Mouse (Mus musculus): ENCODE results near the gene Nup160.

Gene Nup160

DNA sequence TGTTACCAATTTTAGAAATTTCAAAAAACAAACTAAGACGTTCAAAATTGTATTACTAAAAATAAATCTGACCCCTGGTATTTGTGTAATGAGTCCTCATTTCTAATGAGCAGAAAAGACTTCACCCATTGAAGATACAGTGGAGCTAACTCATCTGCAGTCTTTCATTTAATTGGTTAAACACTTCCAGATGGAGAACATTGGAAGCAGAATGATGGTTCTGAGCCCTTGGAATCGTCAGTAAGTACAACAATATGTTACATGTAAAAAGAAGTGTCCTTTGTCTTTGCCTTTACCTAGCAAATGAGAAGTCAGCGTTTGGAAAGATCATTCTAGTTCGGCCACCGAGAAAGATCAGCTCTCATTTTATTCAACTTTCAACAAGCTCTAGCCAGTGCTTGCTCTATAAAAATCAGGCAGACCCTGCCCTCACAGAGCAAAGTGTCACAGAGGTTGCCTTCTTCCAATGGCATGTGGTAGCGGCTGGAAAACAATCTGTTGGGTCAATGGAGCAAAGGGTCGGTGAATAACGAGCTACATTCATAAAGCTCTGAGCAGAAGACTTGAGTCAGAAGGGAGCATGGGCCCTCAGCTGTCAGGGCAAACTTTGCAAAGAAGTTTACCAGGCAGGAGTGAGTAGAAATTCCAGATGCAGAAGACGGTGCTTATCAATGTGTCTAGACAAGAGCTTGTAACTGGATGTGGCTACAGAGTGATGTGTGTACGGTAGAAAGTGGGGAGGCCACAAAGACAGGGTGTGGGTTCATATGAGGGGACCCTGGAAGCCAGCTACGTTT, 10.2 kb upstream of the Nup160 start:
- no peak for DNase-seq

DNA sequence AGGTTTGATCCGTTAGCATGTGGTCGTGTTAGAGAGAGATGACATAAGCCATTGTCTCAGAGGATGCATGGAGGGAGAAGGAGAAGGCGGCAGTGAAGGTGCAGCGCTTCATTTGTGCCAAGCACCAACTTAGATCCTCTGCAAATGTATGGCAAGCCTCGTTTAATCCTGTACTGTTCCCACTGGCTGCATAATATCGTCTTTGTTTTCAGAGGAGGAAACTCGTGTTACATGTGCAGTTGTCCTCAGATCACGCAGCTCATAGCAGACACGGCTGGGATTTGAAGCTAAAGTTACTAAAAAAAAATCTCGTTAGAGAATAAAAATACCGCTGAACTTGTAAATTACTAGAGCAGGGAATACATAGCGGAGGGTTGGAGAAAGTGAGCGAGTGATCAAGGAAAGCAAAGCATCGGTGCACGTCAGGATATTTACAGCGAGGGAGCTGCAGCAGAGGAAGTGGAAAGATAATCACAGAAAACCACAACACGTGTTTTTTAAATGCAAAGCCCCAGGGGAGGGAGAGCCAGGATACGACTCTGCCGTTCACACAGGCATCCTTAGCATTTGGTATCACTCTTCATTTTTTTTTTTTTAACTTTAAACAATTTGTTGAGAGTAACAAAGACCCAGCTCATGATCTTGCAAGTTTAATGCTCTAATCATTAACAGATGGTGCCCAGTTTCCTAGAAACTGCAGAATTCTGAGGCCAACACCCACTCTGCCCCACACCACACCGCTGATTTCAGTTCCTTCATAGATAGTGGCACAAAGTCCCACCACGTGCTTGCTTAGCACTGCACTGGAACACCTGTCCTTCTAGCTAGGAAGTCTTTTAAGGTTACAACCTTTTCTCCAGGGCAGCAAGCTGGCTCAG, 9.4 kb upstream of the Nup160 start:
- DNase-seq, result peak; percentile 33

DNA sequence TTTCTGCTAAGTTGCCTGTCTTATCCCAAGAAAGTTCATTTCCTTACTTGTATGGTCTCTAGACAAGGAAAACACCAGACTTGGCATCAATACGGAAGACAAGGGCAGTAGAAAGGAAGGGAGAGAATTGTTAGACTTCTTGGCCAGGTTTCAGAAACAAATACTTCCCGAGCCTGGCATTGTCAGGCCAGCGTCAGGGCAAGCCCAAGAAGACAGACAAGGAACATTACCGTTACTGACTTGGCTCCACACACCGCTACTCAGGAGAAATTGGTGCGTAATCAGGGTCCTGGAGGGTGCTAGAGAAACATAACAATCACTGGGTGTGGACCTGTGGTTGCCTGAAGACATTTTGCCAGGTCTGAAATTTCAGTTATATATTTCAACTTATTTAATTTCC, 6.7 kb upstream of the Nup160 start:
- no peak for DNase-seq

DNA sequence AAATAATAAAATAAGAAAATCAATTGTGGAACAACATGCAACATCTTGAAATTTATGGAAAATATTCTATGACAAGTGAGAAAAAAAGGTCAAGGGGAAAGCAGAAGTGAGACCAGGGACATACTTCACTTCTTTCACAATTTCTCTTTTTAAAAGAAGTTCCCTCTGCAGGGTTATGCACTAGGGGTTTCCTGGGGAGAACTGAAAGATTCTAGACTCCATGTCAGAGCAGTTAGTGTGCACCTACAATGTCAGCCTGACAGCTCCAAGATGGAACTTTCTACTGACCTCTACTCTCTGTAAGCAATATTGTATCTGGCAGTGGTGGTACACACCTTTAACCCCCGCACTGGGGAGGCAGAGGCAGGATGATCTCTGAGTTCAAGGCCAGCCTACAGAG, 3.7 kb upstream of the Nup160 start:
- DNase-seq, result no peak

DNA sequence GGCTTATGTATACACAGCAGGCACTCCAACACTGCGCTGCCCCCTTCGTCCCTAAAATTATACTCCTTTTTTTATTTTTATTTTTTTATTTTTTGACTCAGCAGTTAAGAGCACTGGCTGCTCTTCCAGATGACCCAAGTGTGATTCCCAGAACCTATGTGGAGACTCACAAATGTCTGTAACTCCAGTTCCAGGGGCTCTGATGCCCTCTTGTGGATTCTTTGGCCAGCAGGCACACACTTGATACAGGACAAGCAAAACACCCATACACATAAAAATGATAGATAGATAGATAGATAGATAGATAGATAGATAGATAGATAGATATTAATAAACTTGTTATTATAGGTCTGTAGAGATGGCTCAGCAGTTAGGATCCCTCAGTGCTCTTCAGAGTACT, 2.5 kb upstream of the Nup160 start:
- no peak for DNase-seq

DNA sequence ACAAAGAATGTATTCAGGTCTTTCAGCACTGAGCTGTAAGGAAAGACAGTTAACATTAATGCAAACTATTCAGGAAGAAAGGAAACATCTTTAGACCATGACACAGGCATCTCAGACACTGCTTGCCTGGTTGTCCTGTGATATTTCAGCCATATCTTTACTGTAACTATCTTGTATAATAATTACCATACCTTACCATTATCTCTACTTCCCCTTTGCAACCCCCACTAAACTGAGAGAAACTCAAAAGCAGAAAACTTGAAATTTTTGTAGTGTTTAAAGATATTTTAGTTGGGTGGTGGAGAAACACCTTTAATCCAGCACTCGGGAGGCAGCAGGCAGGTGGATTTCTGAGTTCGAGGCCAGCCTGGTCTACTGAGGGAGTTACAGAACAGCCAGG, 1.5 kb upstream of the Nup160 start:
- no peak for DNase-seq

DNA sequence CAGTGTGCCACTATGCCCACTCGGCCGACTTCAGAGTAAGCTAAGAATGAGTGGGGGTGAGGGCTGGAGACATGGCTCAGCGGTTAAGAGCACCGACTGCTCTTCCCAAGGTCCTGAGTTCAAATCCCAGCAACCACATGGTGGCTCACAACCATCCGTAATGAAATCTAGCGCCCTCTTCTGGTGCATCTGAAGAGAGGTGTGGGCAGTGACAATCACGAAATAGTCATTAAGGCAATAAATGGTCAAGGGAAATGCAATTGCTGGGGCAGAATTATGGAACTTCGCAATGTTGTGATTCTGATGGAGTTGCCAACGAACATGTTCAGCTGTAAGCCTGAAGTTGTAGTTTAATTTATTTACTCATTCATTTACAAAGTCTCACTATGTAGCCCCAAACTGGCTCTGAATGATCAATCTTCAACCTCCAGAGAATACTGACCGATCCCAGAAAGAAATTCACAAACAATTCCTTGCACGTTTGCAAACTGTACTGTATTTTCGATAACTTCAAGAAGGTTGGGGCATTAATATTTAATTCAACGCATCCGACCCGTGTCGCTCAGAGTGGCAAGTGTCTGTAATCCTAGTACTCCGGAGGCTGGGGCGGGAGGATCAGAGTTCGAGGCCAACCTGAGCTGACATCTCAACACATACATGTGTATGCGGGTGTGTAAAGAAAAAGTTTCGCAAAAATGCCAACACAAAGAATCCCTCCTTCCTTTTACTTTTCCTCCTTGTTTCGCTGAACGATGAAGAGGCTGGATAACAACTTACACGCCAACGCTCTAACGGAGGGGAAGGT, 1.4 kb downstream of the Nup160 start:
- DNase-seq, result no peak

DNA sequence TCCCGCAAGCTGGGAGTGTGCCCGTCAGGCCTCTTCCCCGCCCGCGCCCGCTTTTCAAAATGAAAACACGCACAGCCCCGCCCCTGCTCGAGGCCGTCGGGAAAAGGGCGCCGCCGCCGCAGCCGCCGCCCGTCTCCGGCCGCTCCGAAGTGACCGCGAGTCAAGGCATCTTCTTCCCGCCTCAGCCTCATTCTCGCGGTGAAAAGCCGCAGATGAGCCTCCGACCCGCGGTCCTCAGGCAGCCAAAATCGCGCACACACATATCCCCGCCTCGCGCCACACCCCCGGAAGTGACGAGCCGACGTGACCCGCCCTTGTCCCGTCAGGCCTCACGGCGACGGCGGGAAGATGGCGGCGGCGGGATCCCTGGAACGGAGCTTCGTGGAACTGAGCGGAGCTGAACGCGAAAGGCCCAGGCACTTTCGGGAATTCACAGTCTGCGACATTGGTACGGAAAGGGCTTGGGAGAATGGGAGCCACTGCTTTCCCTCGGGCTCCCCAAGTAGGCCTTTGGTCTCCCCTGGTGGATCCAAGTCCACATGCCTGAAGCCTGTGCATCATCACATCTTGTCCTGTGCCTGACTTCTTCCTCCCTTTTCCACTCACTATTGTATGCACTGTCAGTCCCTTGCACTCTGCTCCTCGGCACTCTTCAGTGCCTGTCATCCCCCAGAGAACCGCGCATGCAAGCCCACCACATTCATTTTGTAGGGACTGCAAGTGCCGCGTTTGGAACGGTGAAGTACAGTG, 2.2 kb downstream of the Nup160 start:
- peak; percentile 96 for DNase-seq

DNA sequence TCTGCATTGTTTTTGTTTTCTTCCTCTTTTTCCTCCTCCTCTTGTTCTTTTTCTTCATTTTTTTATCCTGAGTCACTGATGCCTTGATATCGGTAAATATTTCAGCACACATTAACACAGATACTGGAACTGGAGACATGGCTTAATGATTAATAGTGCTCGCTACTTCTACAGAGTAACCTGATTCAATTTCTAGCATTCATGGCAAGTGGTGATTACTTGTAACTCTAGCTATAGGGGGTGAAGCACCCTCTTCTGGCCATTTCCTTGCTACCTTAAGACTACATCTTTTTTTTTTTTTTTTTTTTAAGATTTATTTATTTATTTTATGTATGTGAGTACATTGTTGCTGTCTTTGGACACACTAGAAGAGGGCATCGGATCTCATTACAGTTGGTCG, 23.9 kb downstream of the Nup160 start:
- no peak for DNase-seq

DNA sequence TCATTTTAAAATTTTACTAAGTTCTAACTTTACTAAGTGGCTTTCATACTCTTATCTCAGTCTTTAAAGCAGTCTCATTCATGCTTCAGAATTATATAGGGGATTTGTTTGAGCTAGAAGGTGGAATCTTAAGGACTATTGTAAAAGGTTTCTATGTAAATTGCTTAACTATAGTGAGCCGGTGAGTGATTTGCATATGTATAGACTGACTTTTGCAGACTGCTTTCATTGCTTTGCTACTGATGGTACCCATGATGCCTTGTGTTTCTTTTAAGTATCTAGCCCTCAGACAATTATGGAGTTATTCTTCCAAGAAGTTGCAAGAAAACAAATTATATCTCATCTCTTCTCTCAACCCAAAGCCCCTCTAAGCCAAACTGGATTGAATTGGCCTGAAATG, 31.5 kb downstream of the Nup160 start:
- DNase-seq, result no peak

DNA sequence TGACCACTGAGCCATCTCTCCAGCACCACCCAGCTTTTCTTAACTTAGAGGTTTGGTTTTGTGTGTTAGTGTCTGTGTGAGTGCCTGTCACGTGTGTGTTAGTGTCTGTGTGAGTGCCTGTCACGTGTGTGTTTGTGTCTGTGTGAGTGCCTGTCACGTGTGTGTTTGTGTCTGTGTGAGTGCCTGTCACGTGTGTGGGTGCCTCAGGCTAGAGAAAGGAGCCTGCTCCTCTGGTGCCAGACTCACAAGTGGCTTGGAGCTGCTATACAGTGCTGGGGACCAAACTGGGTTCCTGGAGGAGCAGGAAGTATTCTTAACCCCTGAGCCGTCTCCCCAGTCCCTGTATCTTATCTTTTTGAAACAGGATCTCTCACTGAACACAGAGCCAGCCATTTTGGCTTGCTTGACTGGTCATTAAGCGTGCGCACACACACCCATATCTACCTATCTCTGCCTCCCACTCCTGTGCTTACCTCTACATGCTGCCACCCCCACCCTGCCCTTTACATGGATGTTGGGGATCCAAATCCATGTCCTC, 38.6 kb downstream of the Nup160 start:
- no peak for DNase-seq

DNA sequence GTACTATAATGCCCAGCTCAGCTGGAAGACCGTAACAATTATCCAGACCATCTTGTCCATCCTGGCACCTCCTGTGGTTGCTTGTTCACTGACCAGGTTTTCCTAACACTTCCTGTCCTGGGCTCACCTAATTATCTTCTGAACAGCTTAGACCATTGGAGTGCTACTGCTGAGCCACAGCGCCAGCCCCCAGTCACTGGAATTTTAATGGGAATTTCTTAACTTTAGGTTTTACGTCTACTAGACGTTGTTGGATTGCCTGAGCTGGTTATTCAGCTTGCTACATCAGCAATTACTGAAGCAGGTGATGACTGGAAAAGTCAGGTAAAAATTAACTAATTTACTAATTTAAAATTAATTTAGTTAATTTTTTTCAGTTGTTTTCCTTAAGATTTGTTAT, 40.4 kb downstream of the Nup160 start:
- no peak for DNase-seq

DNA sequence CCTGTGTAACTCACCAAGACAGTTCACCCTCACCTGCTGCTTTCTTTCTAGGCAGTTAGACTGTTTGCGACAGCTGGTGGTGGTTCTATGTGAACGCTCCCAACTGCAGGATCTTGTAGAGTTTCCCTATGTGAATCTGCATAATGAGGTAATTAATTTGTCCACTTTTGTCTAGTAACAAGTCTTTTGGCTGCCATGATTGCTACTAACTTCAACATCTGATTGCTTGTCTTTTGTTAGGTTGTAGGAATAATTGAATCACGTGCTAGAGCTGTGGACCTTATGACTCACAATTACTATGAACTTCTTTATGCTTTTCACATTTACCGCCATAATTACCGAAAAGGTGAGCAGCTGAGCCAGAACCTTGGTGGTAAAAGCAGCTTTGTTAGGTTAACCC, 40.9 kb downstream of the Nup160 start:
- no peak for DNase-seq

DNA sequence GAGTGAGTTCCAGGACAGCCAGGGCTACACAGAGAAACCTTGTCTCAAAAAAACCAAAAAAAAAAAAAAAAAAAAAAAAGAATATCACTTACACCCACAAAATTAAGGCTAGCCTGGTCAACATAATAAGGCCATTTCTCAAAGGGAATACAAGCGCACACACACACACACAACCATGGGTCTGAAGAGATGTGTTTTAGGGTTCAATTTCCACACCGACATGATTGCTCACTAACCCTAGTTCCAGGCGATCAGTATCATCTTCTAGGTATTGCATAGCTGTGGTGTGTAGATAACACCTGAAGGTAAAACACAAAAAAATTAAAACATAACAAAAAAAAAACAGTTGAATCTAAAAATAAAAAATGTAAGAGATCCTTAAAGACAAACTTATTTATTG, 49.8 kb downstream of the Nup160 start:
- no peak for DNase-seq

DNA sequence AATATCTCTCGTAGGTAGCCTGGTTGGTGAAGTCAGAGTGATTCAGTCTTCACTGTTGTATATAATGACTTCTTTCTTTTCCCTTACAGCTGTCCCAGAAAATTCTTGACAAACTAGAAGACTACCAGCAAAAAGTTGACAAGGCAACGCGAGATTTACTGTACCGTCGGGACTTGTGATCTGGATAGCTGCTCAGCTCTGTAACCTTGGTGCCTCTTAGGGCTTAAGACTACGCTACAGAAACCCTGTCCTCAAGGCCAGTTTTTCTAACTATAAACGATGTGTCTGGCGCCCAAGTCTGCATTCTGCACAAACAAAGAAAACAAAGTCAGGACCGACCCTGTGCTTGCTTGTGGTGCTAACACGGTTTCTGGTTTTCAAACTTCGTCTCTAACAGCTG, 58.3 kb downstream of the Nup160 start:
- DNase-seq, result no peak

DNA sequence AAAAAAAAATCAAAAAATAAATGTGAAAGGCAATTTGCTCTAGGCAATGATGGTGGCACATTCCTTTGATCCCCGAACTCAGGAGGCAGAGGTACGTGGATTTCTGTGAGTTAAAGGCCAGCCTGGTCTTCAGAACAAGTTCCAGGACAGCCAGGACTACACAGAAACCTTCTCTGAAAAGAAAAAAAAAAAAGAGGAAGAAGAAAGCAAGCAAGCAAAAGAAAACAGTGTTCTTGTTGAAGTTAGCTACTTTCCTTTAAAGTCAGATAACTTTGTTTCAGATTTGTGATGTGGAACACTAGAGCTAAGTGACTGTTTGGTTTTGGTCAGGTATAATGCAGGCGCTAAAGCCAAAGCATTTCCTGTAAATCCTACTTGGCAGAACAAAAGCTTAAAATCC, 61.8 kb downstream of the Nup160 start:
- no peak for DNase-seq

DNA sequence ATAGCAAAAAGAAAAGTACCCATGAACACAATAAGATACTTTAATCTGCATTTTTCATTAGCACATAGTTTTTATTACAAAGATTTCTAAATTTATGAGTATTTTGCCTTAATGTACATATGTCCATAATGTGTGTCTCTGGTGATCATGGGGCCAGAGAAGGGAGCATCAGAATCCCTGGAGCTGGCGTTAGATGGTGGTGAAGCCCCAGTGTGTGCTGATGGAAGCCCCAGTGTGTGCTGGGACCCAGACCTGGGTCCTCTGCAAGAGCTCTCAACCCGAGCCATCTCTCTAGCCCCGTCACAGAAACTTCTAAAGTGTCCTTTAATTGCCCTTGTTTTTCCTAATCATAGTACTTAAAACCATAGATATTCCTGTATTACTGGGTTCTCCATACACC, 62.3 kb downstream of the Nup160 start:
- no peak for DNase-seq

DNA sequence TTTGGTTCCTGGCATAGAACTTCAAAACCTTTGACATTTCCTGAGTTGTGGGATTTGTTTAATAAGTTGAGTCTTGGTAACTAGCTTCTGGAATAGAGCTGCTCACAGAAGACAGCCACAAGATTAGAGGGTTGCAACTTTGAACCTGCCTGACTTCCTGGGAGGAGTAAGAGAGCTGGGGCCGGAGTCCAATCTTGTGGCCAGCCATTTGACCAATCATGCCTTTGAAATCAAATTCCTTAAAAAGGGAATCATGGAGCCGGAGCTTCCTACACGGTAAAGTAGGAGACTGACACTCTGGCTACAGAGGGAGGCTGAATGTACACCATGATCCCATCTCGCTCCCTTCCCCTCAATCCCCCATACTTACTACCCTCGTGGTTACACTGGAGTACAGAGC, 62.9 kb downstream of the Nup160 start:
- no peak for DNase-seq

DNA sequence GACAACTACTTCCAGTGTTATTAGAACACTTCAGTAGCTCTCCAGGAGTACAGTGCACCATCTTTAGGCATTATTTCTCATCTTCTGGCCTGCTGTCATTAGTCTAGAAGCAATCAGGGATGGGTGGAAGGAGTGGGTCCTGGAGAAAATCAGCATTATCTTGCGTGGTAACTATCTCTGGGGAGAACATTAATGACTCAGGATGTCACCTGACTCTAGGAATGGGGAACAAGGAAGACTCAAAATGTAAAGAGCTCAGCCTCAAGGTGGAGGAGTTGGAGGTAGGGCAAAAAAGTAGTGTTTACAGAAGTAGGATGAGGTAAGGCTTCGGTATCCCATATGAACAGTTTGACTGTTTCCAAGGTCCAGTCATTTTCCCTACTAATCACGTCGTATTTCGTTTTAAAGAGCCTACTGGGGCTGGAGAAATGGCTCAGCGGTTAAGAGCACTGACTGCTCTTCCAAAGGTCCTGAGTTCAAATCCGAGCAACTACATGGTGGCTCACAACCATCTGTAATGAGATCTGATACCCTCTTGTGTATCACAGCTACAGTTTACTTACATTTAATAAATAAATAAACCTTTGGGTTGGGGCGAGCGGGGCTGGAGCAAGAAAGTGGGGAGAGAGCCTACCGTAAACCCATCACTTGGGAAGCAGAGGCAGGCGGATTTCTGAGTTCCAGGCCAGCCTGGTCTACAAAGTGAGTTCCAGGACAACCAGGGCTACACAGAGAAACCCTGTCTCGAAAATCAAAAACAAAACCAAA, 67.5 kb downstream of the Nup160 start:
- peak; percentile 33 for DNase-seq

DNA sequence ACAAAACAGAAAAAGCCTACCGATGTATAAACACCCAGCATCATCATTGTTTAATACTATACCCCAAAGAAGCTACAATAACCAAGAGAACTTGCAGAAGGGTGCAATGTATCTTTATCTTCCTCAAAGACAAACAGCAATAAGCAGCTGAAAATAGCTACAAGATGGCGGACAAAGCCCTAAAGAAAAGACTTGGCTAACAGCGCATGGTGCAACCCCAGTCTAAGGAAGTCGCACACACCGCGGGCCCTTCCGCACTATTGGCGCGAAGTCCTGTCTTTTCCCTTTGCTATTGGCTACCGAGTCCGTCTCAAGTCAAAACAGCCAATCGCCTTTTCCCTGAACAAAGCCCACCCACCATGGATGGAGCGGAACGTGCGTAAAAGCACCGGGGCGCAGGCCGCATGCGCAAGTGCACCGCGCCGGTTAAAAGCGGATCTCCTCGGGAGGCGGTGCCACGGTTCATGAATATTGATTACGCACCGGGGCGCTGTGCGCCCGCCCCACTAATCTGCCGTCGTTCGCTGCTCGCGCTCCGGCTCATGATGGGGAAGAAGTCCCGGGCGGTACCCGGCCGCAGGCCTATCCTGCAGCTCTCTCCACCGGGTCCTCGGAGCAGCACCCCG, 68.2 kb downstream of the Nup160 start, which contains the start of gene Fnbp4:
Fnbp4 (plus strand) TSS at position 318 of the 626 bp plus-strand sequence.
- DNase-seq, result peak; percentile 95
